Mouse (Mus musculus): ENCODE results near the gene Washc1. TPM values are rescaled to one million over a fixed set of nuclear protein-coding genes. Genes with fewer than 3 reads are reported as not detected.
A peak's percentile ranks its signal among the peaks of the same experiment; 100 is the strongest.
"Not testable (repeated sequence)": the region's sequence is repeated elsewhere in the genome, so short reads cannot be mapped to it uniquely, and the experiment has no call there.

Gene Washc1
- 10 to 100 TPM; 44.3 to 45.7 TPM for total RNA-seq (2021)
- long read RNA-seq, experiment 1, transcript Washc1-202 (11 exons, 1,831 nt), result major isoform, 5 of 15 reads
- long read RNA-seq, experiment 1, partial matches to known transcripts, result 3 of 15 reads
- long read RNA-seq, experiment 1, other reads (novel, unspliced or antisense), result 3 of 15 reads
- long read RNA-seq, experiment 2, transcript Washc1-201 (11 exons, 2,905 nt), result major isoform, 9 of 18 reads
- long read RNA-seq, experiment 2, transcript Washc1-202 (11 exons, 1,831 nt), result minor isoform, 6 of 18 reads
- long read RNA-seq, experiment 2, partial matches to known transcripts, result 1 of 18 reads
- long read RNA-seq, experiment 2, other reads (novel, unspliced or antisense), result 2 of 18 reads

GRCm38 (mm10) chr17:66111402-66111959, at the start of gene Washc1:
Gene Washc1, plus strand, starts transcription at chr17:66111545.
- peak; percentile 77 to 85 for DNase-seq (ENCODE audit: low spot score in 2 of 2)

DNA sequence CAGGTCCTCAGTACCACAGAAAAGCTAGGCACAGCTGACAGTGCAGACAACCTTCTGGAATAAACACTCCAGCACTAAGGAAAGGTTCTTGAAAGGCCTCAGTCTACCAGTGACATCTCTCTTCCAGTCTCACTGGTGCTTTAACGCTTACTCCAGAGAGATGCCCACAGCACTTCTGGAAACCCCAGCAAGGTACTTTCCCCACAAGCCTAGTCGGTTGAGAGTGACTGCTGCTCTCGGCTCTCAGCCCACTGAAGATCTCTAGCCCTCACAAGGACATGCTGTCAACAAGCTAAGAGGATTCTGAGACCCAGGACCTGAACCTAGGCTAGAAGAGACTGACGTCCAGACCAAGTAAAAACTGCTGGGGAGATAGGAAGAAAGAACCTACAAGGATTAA, 46.2 kb upstream of the Washc1 start:
- no peak for DNase-seq (ENCODE audit: low spot score in 2 of 2)

DNA sequence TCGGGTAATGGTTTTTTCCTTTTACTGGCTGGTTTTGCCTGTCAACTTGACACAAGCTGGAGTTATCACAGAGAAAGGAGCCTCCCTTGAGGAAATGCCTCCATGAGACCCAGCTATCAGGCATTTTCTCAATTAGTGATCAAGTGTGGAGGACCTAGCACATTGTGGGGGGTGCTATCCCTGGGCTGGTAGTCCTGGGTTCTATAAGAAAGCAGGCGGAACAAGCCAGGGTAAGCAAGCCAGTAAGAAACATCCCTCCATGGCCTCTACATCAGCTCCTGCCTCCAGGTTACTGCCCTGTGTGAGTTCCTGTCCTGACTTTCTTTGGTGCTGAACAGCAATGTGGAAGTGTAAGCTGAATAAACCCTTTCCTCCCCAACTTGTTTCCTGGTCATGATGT, 42.3 kb upstream of the Washc1 start:
- not testable (repeated sequence) for DNase-seq (ENCODE audit: low spot score in 2 of 2)

DNA sequence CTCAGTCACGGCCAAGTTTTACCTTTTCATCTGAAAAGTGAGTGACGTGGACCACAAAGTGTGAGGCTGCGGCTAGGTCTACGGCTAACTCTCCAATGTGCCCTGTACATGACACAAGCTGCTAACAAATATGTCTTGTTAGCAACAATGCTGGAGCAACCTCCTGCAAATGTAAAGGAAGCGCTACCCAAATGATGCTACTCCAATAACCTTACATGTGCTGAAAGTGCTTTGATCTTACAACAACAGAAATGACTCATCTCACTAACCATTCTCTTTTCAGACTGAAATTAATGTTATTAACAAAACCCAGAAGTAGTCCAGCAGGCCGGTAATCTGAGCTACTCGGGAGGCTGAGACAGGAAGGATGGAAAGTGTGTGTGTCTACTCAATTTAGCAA, 37.4 kb upstream of the Washc1 start:
- no peak for DNase-seq (ENCODE audit: low spot score in 2 of 2)

GRCm38 (mm10) chr17:66075827-66076173, 35.5 kb upstream of the Washc1 start:
- DNase-seq (ENCODE audit: low spot score in 2 of 2), result peak in 1 of 2 experiments; percentile 13

DNA sequence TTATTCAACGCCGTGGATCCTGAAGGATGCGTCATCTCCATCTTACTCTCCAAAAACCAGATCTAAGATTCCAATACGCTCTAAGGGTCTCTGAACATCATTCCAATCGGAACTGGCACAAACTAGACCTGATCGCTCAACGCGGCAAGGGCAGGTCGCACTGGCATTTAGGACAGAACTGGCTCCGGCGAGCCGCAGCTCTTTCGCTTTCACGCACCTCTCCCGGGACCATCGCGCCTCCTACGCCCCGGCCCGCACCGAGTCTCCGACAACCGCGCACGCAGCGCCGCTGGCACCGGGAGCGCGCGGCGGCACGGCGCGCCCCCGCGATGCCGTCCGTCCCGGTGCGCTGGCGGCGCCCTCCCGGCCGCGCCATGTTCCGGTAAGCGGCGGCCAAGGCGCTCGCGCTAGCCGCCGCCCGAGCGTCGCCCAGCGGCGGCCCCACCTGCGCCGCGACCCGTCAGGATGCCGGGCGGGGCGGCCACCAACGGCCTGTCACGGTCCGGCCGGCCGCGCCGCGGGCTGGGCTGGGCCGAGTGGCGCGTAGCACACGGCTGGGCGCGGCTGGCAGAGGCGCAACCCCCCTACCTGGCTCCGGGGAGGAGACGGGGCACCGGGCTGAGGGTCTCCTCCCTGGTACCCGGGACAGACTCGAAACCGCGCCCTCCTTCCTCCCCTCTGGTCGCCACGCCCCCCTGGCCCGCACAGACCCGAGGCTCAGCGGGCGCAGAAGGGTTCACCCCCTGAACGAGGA, 35.0 kb upstream of the Washc1 start:
- peak; percentile 31 to 40 for DNase-seq (ENCODE audit: low spot score in 2 of 2)

- peak; percentile 95 to 96 for DNase-seq (ENCODE audit: low spot score in 2 of 2)
These were observed 34.4 kb upstream of the Washc1 start, which contains the start of gene Ankrd12 for GRCm38 (mm10) chr17:66076934-66077333. Gene Ankrd12, minus strand, starts transcription at chr17:66077089.

DNA sequence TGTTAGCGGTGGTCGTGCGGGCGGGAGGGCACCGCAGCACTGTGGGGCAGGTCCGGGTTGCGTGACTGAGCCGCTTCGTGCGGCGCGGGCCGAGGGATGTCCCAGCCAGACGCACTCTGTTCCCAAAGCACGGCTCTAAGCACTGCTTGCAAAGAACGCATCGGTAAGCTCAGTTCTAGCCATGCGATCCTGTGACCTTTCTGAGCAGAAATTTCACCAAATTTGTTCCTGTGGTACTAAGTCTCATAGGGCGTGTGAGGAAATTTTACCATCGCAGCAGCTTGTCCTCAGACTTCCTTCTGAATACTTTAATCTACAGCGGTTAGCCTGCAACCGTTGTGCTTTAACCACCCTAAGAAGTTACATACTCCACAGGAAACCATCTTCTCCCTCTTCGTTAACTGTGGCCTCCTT, 33.9 kb upstream of the Washc1 start:
- no peak for DNase-seq (ENCODE audit: low spot score in 2 of 2)

DNA sequence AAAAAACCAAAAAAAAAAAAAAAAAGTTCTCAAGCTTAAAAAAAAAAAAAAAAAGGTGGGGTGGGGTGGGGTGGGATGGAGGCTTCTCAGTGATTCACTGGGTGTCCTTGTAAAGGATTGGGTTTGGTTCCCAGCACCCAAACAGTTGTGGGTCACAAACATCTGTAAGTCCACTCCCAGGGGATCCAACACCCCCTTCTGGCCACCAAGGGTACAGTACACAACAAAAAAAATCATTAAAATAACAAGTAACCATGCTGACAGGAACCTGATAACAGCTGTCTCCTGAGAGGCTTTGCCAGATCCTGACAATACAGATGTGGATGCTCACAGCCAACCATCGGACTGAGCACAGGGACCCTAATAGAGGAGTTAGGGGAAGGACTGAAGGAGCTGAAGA, 26.9 kb upstream of the Washc1 start:
- no peak for DNase-seq (ENCODE audit: low spot score in 2 of 2)

DNA sequence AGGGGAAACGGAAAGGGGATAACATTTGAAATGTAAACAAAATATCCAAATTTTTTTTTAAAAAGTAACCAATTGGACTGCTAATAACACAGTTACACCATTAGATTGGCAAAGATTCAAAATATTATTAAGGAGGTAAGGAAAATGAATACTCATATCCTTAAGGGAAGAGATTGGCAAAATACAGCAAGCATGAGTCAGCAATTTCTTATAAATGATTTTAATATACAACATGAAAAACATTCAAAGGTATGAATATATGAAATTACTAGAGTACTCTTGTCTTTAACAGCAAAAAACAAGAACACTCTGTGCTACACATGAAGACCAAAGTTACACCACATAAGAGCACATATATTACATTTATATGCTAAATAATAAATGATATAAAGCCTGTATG, 26.3 kb upstream of the Washc1 start:
- no peak for DNase-seq (ENCODE audit: low spot score in 2 of 2)

DNA sequence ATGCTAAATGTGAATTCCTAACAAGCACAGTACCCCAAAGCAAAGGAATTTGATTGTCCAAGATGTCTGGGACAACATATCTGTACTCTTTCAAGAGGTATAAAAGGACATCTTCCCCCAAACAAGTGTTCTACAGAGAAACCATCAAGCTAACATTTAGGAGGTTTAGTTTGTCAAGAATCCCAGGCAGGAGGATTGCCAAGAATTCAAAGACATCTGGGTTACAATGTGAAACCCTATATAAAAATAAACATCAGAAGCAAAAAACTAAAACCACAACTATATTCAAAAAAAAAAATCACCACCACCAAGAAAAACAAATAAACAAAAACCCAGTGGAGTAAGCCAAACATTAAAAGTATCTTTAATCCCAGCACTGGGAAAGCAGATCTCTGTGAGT, 21.1 kb upstream of the Washc1 start:
- no peak for DNase-seq (ENCODE audit: low spot score in 2 of 2)

GRCm38 (mm10) chr17:66091392-66091791, 20.0 kb upstream of the Washc1 start:
- DNase-seq (ENCODE audit: low spot score in 2 of 2), result no peak

DNA sequence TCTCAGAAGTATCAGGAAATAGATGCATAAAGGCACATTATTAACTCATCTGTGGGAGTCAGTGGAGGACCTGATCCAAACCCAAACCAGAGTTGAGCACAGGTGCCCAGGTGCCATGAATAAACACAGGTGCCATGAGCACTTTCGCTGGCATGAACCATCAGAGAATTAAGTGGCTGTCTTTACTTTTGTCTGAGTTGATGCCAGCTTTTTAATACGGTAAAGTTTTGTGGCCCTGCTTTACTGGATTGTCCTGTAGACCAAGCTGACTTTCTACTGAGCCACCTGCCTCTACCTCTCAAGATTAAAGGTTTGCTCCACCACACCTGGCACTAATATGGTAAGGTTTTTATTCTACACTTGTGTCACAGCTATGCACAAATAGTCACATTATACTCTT, 19.3 kb upstream of the Washc1 start:
- DNase-seq (ENCODE audit: low spot score in 2 of 2), result no peak

DNA sequence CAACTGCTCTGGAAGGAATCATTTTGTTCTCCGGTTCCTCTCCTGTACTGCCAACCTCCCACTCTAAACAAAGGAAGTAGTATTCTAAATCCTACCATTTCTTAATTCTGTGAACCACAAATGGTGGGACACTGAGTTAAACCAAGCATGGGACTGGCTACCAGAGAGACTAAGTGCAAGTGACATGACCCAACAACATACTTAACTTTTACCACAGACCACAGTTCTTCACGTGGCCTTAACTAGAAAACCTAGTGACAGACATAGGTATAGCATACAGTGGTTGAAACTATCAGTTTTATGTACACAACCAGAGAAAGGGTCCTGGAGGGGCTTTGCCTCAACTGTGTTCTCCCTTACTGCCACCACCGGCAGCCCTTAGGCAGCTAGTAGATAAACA, 18.7 kb upstream of the Washc1 start:
- DNase-seq (ENCODE audit: low spot score in 2 of 2), result no peak

GRCm38 (mm10) chr17:66100566-66101379, 10.6 kb upstream of the Washc1 start:
- DNase-seq (ENCODE audit: low spot score in 2 of 2), result no peak

GRCm38 (mm10) chr17:66101380-66102330, 9.7 kb upstream of the Washc1 start, which contains the start of gene Ndufv2:
Gene Ndufv2, minus strand, starts transcription at chr17:66101559.
- DNase-seq (ENCODE audit: low spot score in 2 of 2), result peak; percentile 91 to 93

GRCm38 (mm10) chr17:66104076-66104475, 7.3 kb upstream of the Washc1 start:
- DNase-seq (ENCODE audit: low spot score in 2 of 2), result no peak

DNA sequence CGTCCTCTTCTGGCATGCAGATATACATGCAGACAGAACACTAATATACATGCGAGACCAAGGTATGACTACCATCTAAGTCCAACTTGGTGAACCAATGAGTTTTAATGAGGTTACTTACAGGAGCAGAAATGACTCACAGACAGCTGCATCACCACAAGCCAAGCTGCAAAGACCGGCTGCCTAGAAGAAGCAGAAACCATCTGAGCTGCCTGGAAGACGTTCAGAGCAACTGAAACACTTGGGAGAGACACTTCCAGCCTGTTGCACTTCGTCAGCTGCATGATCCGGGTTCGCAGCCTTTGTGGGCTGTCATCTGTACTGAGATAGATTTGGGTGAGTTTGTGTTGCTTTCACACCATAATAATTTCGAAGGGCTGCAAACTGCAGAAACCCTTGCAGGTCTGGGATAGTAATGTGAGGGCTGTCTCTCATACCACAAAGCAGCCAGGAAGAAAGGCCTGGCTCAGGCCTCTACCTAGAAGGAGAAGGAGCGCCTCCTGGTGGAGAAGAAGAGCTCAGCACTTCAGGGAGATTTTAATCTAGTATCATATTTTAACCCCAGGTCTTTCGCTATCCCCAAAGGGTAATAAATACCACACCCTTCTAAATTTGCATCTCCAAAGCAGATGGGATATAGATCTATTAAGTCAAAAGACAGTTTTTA, 4.6 kb upstream of the Washc1 start:
- peak; percentile 36 to 55 for DNase-seq (ENCODE audit: low spot score in 2 of 2)

DNA sequence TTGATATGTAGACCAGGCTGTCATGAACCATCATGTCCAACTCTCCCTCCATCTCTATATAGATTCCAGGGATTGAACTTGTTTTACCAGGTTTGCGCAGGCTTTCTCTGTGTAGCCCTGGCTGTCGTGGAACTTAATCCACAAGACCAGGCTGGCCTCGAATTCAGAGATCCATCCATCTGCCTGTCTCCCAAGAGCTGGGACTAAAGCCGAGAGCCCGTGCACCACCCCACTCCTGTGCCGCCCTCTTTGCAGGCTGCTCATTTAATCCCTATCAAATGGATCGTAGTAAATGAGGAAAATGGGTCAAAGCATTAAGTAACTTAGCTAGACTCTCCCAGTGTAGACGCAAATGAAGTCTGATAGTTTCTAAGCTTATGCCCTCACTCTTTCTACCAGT, 3.9 kb upstream of the Washc1 start:
- no peak for DNase-seq (ENCODE audit: low spot score in 2 of 2)

- no peak for DNase-seq (ENCODE audit: low spot score in 2 of 2)
These were observed 3.1 kb upstream of the Washc1 start for GRCm38 (mm10) chr17:66108198-66108597.

Data from layer of hippocampus, postnatal 14 days (tissue).